ENCODE assay signal across 8 mouse cellular contexts in genomic region chr10:79704065-79704969, GRCm38 (mm10). TPM values are rescaled to one million over a fixed set of nuclear protein-coding genes. Genes with fewer than 3 reads are reported as not detected.
DNase-seq lines count a peak whose midpoint lies in the region; ATAC-seq and TF ChIP-seq lines count a peak whose summit lies in the region.

Gene Bsg, plus strand, starts transcription at chr10:79704491.

- H3K4me1 ChIP-seq in erythroblast, embryonic 14.5 days (ENCODE audit: control insufficient read depth): peaks cover 53% of the 10 kb centered on the region
- H3K4me1 ChIP-seq in heart, embryonic 12.5 days (replicated peaks): peaks cover 61% of the 10 kb centered on the region
- peaks cover 19% of the 10 kb centered on the region for H3K4me1 ChIP-seq in kidney, postnatal 0 days (replicated peaks; ENCODE audit: insufficient read depth, low read length)
- peaks cover 47% of the 10 kb centered on the region for H3K4me1 ChIP-seq in liver, embryonic 11.5 days (replicated peaks; ENCODE audit: control insufficient read depth, insufficient read depth, low read length)
- H3K4me1 ChIP-seq in stomach, embryonic 14.5 days (ENCODE audit: control insufficient read depth, insufficient read depth, low read length): peaks cover 17% of the 10 kb centered on the region

- TF ChIP-seq POLR2A in brain, embryonic 14.5 days (IDR thresholded peaks at IDR 0.05; ENCODE audit: borderline replicate concordance, extremely low read depth, insufficient read depth, insufficient read length, poor library complexity, severe bottlenecking): peak; percentile 95

- peak within 1 kb of the TSS; percentile 99 for H3ac ChIP-seq in C2C12 (ENCODE audit: control insufficient read depth, insufficient read length, low read depth)

- H3K79me3 ChIP-seq in C2C12 (ENCODE audit: low read depth): peaks cover 48% of the 10 kb centered on the region

- peaks cover 25% of the 10 kb centered on the region for H3K36me3 ChIP-seq in C2C12 (ENCODE audit: control insufficient read depth, insufficient read depth)
- H3K36me3 ChIP-seq in erythroblast, embryonic 14.5 days (ENCODE audit: control insufficient read depth): peaks cover 46% of the 10 kb centered on the region
- peaks cover 24% of the 10 kb centered on the region for H3K36me3 ChIP-seq in heart, embryonic 12.5 days
- H3K36me3 ChIP-seq in kidney, postnatal 0 days (ENCODE audit: insufficient read depth, low read length): peaks cover 6% of the 10 kb centered on the region
- peaks cover 20% of the 10 kb centered on the region; the same call in 1 of the 2 replicates for H3K36me3 ChIP-seq in liver, embryonic 11.5 days (ENCODE audit: control insufficient read depth, insufficient read depth, low read length)
- peaks cover 12% of the 10 kb centered on the region; the same call in 1 of the 2 replicates for H3K36me3 ChIP-seq in stomach, embryonic 14.5 days (ENCODE audit: control insufficient read depth, insufficient read depth, low read length)

- peak within 1 kb of the TSS; percentile 98 for H3K4me2 ChIP-seq in heart, embryonic 12.5 days
- peak within 1 kb of the TSS; percentile 79 for H3K4me2 ChIP-seq in kidney, postnatal 0 days (ENCODE audit: low read length)
- H3K4me2 ChIP-seq in liver, embryonic 11.5 days: peak within 1 kb of the TSS; percentile 82
- H3K4me2 ChIP-seq in stomach, embryonic 14.5 days (replicated peaks; ENCODE audit: low read depth, low read length): peak within 1 kb of the TSS; percentile 88

- WGBS in heart, embryonic 12.5 days: under 1% methylated on average over 65 of the region's 65 CpGs
- under 1% methylated on average over 57 of the region's 65 CpGs for WGBS in kidney, postnatal 0 days
- WGBS in liver, embryonic 11.5 days: under 1% methylated on average over 65 of the region's 65 CpGs
- WGBS in stomach, embryonic 14.5 days: under 1% methylated on average over 62 of the region's 65 CpGs

- TF ChIP-seq CTCF in C2C12 (IDR thresholded peaks at IDR 0.05; ENCODE audit: control insufficient read depth, insufficient read depth, insufficient read length): peak; percentile 12
- peak; percentile 63; the same call in 1 of the 2 replicates for TF ChIP-seq CTCF in brain, embryonic 14.5 days (IDR thresholded peaks at IDR 0.05; ENCODE audit: borderline replicate concordance, extremely low read depth, insufficient read depth, insufficient read length)
- peak; percentile 65; the same call in 1 of the 2 replicates for TF ChIP-seq CTCF in kidney, postnatal 0 days (IDR thresholded peaks at IDR 0.05; ENCODE audit: low read depth)

- H3K79me2 ChIP-seq in C2C12 (ENCODE audit: control insufficient read depth, insufficient read depth): peaks cover 51% of the 10 kb centered on the region

- peak; percentile 100 for DNase-seq in brain, embryonic 14.5 days (ENCODE audit: low read depth)
- peak; percentile 99 for DNase-seq in kidney, postnatal 0 days (ENCODE audit: low spot score)
- peak; percentile 99 for DNase-seq in liver, embryonic 11.5 days (ENCODE audit: low spot score)
- peak; percentile 99 for DNase-seq in naive thymus-derived CD4-positive, alpha-beta T cell, adult 2 months (ENCODE audit: low read depth)

- peak within 1 kb of the TSS; percentile 86 for H3K27ac ChIP-seq in heart, embryonic 12.5 days (ENCODE audit: poor library complexity, severe bottlenecking)
- H3K27ac ChIP-seq in kidney, postnatal 0 days: peak within 1 kb of the TSS; percentile 68
- peak within 1 kb of the TSS; percentile 92 for H3K27ac ChIP-seq in liver, embryonic 11.5 days (ENCODE audit: low read depth, low read length)
- H3K27ac ChIP-seq in stomach, embryonic 14.5 days (ENCODE audit: low read length): peak within 1 kb of the TSS; percentile 74

- peak within 1 kb of the TSS; percentile 96 for H3K9ac ChIP-seq in heart, embryonic 12.5 days
- H3K9ac ChIP-seq in kidney, postnatal 0 days (ENCODE audit: low read depth, low read length): peak within 1 kb of the TSS; percentile 81
- H3K9ac ChIP-seq in liver, embryonic 11.5 days (ENCODE audit: low read depth, low read length): peak within 1 kb of the TSS; percentile 98
- peak within 1 kb of the TSS; percentile 95 for H3K9ac ChIP-seq in stomach, embryonic 14.5 days (replicated peaks; ENCODE audit: low read depth, low read length)

- H3K4me3 ChIP-seq in C2C12 (ENCODE audit: insufficient read depth, poor library complexity, severe bottlenecking): peak within 1 kb of the TSS; percentile 95
- peak within 1 kb of the TSS; percentile 81 for H3K4me3 ChIP-seq in erythroblast, embryonic 14.5 days (replicated peaks)
- H3K4me3 ChIP-seq in heart, embryonic 12.5 days: peak within 1 kb of the TSS; percentile 75
- peak within 1 kb of the TSS; percentile 68 for H3K4me3 ChIP-seq in kidney, postnatal 0 days (replicated peaks; ENCODE audit: low read depth, low read length)
- H3K4me3 ChIP-seq in liver, embryonic 11.5 days (ENCODE audit: low read depth, low read length): peak within 1 kb of the TSS; percentile 95
- H3K4me3 ChIP-seq in stomach, embryonic 14.5 days (ENCODE audit: low read depth, low read length): peak within 1 kb of the TSS; percentile 89

- H3K27me3 ChIP-seq in C2C12 (ENCODE audit: control insufficient read depth, insufficient read depth, insufficient read length): no peaks in the 10 kb centered on the region
- no peaks in the 10 kb centered on the region for H3K27me3 ChIP-seq in erythroblast, embryonic 14.5 days (ENCODE audit: control insufficient read depth)
- H3K27me3 ChIP-seq in heart, embryonic 12.5 days (replicated peaks): no peaks in the 10 kb centered on the region
- no peaks in the 10 kb centered on the region for H3K27me3 ChIP-seq in kidney, postnatal 0 days (ENCODE audit: insufficient read depth, low read length)
- H3K27me3 ChIP-seq in liver, embryonic 11.5 days (replicated peaks; ENCODE audit: control insufficient read depth, insufficient read depth, low read length): no peaks in the 10 kb centered on the region
- H3K27me3 ChIP-seq in stomach, embryonic 14.5 days (ENCODE audit: control insufficient read depth, insufficient read depth, low read length): no peaks in the 10 kb centered on the region

- no peaks in the 10 kb centered on the region for H3K9me3 ChIP-seq in erythroblast, embryonic 14.5 days (ENCODE audit: control insufficient read depth, low read length)
- H3K9me3 ChIP-seq in heart, embryonic 12.5 days (replicated peaks): no peaks in the 10 kb centered on the region
- no peaks in the 10 kb centered on the region for H3K9me3 ChIP-seq in kidney, postnatal 0 days (replicated peaks; ENCODE audit: low read length)
- H3K9me3 ChIP-seq in liver, embryonic 11.5 days (ENCODE audit: control insufficient read depth, low read length): no peaks in the 10 kb centered on the region
- no peaks in the 10 kb centered on the region for H3K9me3 ChIP-seq in stomach, embryonic 14.5 days (ENCODE audit: control insufficient read depth, low read depth, low read length)

- peak; percentile 93 for ATAC-seq in heart, embryonic 12.5 days (ENCODE audit: insufficient number of reproducible peaks, low FRiP score)
- peak; percentile 95 for ATAC-seq in kidney, postnatal 0 days (replicated peaks; ENCODE audit: low FRiP score, low read depth)
- peak; percentile 90 for ATAC-seq in liver, embryonic 11.5 days (replicated peaks; ENCODE audit: low FRiP score)
- ATAC-seq in stomach, embryonic 14.5 days (ENCODE audit: insufficient number of reproducible peaks, insufficient read depth, low FRiP score, low read depth): peak; percentile 92

TF ChIP-seq in C2C12, 6 proteins besides CTCF, POLR2A, EP300 and RAD21:
- TF ChIP-seq MYOD1 (IDR thresholded peaks at IDR 0.05; ENCODE audit: control insufficient read depth, insufficient read length, low read depth) (no peak), MAX (IDR thresholded peaks at IDR 0.05) (peak; percentile 49), USF1 (IDR thresholded peaks at IDR 0.05; ENCODE audit: low read depth) (peak; percentile 96)

RNA-seq across cellular contexts. Expression of gene Bsg, which starts in this region (rescaled TPM):
- polyA plus RNA-seq in C2C12 (2012; fragmentation: generic; extraction: Trizol): 749 TPM
- polyA plus RNA-seq in brain, embryonic 14.5 days (2012; rRNA removed): 593 and 631 TPM in 2 replicates
- polyA plus RNA-seq in erythroblast, embryonic 14.5 days (2012): 836 and 840 TPM in 2 replicates
- 1,289 and 1,310 TPM in 2 replicates for polyA plus RNA-seq in heart, embryonic 12.5 days (2016; fragmentation: Nextera tagmentation; extraction: Ambion mirVana)
- 1,067 and 1,079 TPM in 2 replicates for polyA plus RNA-seq in kidney, postnatal 0 days (2015; fragmentation: Nextera tagmentation; extraction: Ambion mirVana)
- polyA plus RNA-seq in liver, embryonic 11.5 days (2014; fragmentation: Nextera tagmentation; extraction: Ambion mirVana): 992 and 1,001 TPM in 2 replicates
- 871 and 937 TPM in 2 replicates for polyA plus RNA-seq in stomach, embryonic 14.5 days (2014; fragmentation: Nextera tagmentation; extraction: Ambion mirVana)

Comparison
In these comparisons a context has a peak if more than half of its experiments do, and no peak if none do; other contexts are left out.
1. Peak in every context shown above with its lines: DNase-seq, ATAC-seq, H3K4me3 ChIP-seq and H3K27ac ChIP-seq.
2. CTCF ChIP-seq: peak in every context shown above with its lines; median percentile 65 in kidney, postnatal 0 days; 63 in brain, embryonic 14.5 days; 12 in C2C12.